Mouse (Mus musculus) embryo, embryonic 9.5 days (tissue): ENCODE results near the gene Ptpre.
"Not testable (repeated sequence)": the region's sequence is repeated elsewhere in the genome, so short reads cannot be mapped to it uniquely, and the experiment has no call there.

Source experiments
- DNase-seq: peaks from one replicate; pipeline ENCODE4 v3.0.0-alpha.2; 2017; ENCODE audit errors: extremely low spot score

Ptpre gene

GRCm38 (mm10) chr7:135641698-135642507 is 104.6 kb downstream of the Ptpre start:
- DNase-seq, result peak; percentile 20

DNA sequence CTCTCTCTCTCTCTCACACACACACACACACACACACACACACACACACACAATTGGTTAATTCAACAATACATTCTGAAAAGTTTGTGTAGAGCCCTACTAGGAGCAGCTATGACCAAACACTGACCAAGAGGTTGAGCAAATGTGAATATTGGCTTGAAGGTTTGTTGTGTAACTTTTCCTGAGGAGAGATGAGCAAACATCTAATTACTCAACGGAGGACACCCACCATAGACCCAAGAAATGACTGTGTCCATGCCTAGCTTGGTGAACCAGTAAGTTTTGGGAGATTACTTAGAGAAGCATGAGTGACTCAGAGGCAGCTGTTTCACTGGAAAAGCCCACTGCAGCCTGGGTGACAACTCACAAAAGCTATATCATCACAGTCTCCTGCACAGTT is 107.2 kb downstream of the Ptpre start:
- no peak for DNase-seq

- no peak for DNase-seq
Observed at GRCm38 (mm10) chr7:135646976-135647375, 109.7 kb downstream of the Ptpre start.

DNA sequence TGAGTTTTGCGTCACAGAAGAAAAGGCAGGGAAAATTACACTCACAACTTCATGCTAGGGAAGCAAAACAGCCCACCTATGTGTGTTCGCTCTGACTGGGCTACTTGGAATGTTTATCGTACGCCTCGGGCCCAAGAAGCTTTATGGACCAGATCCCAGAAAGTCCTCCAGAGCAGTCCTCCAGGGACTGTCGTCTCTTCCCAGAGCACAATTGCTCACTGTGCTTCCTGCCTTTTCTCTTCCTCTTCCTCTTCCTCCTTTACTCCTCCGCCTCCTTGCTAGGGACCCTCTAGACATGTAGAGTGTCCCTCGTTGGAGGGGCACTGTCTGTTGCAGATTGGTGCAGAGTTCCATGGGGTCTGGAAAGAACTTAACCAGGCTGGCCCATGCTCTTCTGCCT is 111.5 kb downstream of the Ptpre start:
- DNase-seq, result no peak

GRCm38 (mm10) chr7:135649306-135649705 is 112.0 kb downstream of the Ptpre start:
- no peak for DNase-seq

DNA sequence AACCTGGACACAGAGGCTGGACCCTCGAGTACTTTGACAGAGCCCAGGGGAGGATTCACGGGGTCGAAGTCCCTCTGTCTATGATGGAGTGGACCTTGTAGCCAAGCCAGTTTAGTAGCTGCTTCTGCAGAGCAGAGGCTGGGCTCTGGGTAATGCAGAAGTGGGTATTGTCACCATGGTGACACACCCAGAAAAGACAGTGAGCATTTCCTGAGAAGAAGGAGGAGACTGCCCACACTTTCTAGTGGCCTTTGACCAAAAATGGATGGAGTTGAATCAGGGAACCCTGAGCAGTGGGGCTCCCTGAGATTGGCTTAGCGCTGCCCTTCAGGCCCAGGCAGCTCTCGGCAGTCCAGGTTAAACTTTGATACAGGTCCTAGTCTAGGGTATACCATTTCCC is 112.8 kb downstream of the Ptpre start:
- no peak for DNase-seq

DNA sequence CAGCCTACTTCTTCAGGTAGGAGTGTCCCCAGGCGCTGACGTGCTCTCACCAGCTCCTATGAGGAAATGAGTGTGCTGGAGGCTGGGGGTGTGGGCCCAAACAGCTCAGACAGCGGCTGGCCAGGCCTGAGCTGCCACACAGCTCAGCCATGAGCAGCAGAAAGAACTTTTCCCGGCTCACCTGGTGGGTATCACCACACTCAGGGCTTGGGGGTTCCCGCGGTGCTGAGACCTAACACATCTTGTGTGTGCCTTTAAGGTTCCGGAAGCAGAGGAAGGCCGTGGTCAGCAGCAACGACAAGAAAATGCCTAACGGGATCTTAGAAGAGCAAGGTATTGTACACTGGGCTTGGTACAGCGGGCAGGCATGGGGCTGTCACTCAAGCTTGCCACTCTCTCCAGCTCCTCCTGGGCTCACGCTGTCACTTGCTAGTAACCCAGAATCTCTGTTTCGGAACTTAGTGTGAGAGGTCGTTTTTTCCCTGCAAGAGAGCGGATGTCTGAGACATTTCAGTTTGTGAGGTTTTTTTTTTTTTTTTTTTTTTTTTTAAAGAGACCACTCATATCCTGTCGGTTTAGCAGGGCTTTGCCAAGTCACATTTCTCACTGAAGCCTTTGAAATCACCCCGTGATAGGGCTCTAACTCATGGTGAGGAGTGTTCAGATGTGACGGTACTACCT is 114.7 kb downstream of the Ptpre start:
- DNase-seq, result no peak

GRCm38 (mm10) chr7:135652781-135653180 is 115.5 kb downstream of the Ptpre start:
- no peak for DNase-seq

- no peak for DNase-seq
Observed at GRCm38 (mm10) chr7:135653601-135654000, 116.3 kb downstream of the Ptpre start.

- DNase-seq, result no peak
Observed at GRCm38 (mm10) chr7:135654288-135654687, 117.0 kb downstream of the Ptpre start.

DNA sequence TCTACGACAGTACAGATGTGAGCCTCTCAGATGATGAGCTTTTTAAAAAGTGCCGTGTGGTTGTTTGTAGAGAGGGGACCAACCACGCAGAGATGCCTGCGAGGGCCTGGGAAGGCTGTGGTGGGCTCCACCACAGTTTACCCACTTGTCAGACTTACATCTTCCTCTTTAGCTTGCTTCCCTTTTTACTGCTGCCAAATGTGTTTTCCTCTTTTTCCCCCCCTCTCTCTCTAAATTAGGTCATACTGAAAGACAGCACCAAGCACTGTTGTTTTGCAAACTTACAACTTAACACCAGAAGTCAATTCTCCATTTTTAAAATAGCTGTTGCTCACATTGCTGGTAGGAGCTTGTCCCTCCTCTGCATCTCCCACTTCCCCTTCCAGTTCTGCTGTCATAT is 117.8 kb downstream of the Ptpre start:
- DNase-seq, result no peak

DNA sequence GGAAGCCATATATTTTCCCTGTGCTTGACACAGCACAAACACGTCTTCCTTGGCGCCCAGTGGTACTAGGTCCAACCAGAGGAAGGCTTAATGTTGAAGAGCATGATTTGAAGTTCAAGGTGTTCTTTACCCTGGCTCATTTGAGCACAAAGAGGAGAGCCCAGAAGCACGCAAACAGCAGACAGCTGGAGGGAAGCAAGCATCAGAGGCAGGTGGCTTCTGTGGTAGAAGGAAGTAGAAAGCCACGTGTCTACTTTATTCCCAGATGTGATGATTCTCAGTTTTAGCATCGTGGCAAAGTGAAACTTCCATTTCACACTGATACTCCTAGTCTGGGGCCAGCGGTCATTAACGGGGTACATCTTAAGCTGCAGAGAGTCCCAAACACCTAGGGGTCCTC is 120.9 kb downstream of the Ptpre start:
- no peak for DNase-seq

DNA sequence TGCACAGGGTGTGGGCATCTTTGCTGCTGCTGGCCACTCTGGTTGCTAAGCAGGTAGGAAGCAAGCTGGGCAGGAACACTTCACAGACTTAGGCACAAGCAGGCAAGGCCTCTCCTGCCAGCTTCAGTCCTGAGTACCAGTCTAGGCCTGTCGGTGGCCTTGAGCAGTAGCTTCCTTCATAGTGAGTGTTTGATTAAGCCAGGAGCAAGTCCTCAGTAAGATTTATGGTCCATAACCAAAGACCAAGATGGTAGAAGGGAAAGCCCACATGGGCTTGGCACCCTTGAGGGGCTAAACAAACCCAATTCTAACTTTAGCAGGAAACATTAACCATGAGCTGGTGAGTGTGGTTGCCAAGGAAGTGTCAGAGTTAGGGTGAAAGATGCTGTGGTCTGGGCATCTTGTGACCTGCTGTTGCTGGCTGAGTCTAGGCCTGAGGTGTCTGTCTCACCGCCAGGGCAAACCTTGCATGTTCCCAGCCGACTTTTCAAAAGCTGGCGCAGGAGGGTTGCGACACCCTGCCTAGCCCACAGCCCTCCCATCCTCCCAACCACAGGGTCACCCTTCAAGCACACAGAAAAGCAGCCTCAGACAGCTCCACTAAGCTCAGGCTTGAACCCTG is 122.1 kb downstream of the Ptpre start:
- DNase-seq, result no peak

DNA sequence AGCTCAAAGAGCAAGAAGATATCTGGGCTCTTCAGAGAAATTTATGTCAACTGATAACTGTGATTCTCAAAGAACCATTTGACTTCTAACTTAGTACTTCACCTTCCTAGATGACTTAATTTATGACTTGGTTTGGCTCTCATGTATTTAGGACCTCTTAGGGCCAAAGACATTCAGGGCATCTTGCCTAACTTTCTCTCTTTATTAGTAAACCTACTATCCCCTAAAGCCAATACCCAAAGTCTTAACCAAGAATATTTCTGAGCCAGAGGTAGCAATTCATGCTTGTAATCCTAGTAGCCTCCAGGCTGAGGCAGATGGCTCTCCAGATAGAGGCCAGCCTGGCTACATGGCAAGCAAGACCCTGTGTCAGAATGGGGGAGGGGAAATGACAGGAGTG is 123.0 kb downstream of the Ptpre start:
- DNase-seq, result no peak

DNA sequence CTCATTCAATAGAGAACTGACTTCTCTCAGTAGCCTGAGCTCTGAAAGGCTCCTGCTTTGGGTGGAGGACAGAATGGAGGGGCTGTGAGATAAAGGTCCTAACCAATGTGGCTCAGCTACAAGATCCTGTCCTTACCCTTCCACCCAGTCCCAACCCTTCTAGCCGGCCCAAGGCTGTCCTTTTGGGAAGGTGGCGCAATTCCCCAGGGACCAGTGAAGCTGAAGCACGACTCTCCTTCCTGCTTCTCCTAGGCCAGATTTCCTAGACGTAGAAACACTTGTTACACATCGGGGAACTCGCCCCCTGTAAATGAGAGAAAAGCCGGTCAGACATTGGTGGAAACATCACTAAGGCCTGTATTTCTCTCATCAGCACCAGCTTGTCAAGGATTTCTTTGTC is 126.9 kb downstream of the Ptpre start:
- DNase-seq, result no peak

- DNase-seq, result no peak
Observed at GRCm38 (mm10) chr7:135666314-135666713, 129.0 kb downstream of the Ptpre start.

- peak; percentile 71 for DNase-seq
Observed at GRCm38 (mm10) chr7:135668852-135669739, 131.8 kb downstream of the Ptpre start.

DNA sequence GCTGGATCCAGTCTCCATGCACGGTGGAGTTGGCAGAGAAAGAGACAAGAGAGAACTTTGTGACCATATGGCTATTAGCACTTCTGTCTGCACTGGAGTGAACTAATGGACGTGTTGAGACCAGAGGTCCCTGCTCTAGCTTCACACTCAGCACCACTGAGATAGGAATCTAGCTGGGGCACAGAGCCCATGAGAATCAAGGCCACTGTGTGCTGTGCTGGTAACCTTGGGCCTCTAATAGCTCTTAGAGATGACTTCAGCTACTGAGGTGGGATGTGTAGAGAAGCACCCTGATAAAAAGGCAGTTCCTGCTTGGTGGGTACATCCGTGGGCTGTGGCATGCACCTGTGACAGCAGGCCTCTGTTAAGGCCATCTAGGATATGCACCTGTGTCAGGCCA is 136.3 kb downstream of the Ptpre start:
- DNase-seq, result no peak

DNA sequence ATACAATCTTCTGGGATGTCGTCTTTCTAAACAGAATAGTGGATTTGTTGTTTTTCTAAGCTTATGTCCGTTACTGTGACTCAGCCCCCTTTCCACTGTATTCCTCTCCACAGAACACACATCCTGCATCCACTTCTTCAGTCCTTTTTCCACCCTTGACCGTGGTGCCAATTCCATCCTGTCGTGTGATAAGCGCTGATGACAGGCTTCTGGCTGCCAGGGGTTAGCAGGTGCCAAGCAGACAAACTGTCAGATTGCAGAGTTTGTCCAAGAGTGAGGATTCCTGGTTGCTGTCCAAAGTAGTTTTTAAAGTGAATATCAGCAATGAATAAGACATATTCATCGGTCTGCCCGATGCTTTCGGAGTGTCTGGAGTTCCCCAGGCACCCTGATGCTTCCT is 139.4 kb downstream of the Ptpre start:
- DNase-seq, result no peak

GRCm38 (mm10) chr7:135680334-135680733 is 143.1 kb downstream of the Ptpre start:
- DNase-seq, result peak; percentile 22

GRCm38 (mm10) chr7:135684098-135684497 is 146.8 kb downstream of the Ptpre start:
- not testable (repeated sequence) for DNase-seq

DNA sequence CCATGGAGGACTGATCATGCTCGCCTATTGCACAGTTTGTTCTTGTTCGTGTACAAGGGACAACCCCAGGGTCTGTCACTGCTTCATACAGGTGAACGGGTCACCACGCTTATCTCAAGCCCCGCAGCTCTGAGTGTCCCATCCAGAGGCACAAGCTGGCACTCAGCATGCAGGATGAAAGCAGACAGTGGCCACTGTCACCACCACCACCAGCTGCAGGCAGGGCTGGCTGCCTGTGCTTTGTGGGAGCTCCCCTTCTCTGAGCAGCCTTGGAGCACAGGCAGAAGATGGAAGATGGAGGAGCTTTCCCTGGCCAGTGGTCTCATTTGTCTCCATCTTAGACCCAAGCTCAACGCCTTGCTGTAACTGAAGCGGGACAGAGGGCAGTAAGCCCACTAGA is 147.7 kb downstream of the Ptpre start:
- peak; percentile 19 for DNase-seq
